Mouse (Mus musculus) olfactory bulb, adult 2 months (tissue): ENCODE results near the gene Myo9a.

Experiments used
- CTCF ChIP-seq: fragments of 200-500 bp; IDR thresholded peaks from 2 replicates; pipeline ENCODE4 v1.5.1; 2012; ENCODE audit warnings: low read depth, mild to moderate bottlenecking, low read length, moderate library complexity; ENCODE audit not compliant: insufficient read depth
- POLR2A ChIP-seq: fragments of 200-500 bp; IDR thresholded peaks from 2 replicates; pipeline ENCODE4 v1.6.1; 2012; ENCODE audit warnings: mild to moderate bottlenecking, low read depth, low read length, moderate library complexity; ENCODE audit not compliant: insufficient read depth

DNA sequence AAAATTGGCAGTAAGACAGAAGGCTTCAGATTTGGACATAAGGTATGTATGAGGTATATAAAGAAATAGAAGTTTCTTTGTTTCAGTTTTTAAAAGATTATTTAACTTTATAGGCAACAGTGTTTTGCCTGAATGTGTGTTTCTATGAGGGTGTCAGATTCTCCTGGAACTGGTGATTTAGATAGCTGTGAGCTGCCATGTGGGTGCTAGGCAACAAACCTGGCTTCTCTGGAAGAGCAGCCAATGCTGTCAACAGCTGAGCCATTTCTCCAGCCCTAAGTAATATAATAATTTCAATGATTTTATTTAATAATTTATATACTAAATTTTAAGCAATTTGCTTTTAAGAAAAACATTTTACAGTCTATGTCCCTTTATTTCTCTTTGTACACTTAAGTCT lies 133.9 kb downstream of the Myo9a start:
- TF ChIP-seq CTCF (no peak), POLR2A (no peak)
